Mouse (Mus musculus) liver, embryonic 13.5 days (tissue): Measurements from ENCODE around the gene Rftn1. TPM values are rescaled to one million over a fixed set of nuclear protein-coding genes. Genes with fewer than 3 reads are reported as not detected.

Experiments
- ATAC-seq: fragments of 200-750 bp; cut with Nextera tagmentation; 2 replicates; pipeline ENCODE4 v1.8.0; 2017; ENCODE audit warnings: low read depth, mild to moderate bottlenecking, moderate number of reproducible peaks, moderate library complexity
- DNase-seq: peaks from one replicate; pipeline ENCODE4 v3.0.0; 2022
- H3K27ac ChIP-seq: fragments of 300-500 bp; sonication (generic); 2 replicates; pipeline ENCODE4 v1.5.1; 2015; ENCODE audit warnings: moderate library complexity, mild to moderate bottlenecking, inconsistent platforms
- H3K27me3 ChIP-seq: fragments of 300-500 bp; sonication (generic); 2 replicates; pipeline ENCODE4 v1.6.1; 2015; ENCODE audit warnings: mild to moderate bottlenecking, inconsistent platforms
- H3K36me3 ChIP-seq: fragments of 300-500 bp; sonication (generic); 2 replicates; pipeline ENCODE4 v1.6.1; 2015; ENCODE audit warnings: mild to moderate bottlenecking, inconsistent platforms
- H3K4me1 ChIP-seq: fragments of 300-500 bp; sonication (generic); replicated peaks from 2 replicates; pipeline ENCODE4 v1.6.1; 2015; ENCODE audit warnings: inconsistent platforms
- H3K4me2 ChIP-seq: fragments of 300-500 bp; sonication (generic); 2 replicates; pipeline ENCODE4 v1.6.1; 2015; ENCODE audit warnings: inconsistent platforms, mild to moderate bottlenecking, moderate library complexity
- H3K4me3 ChIP-seq: fragments of 300-500 bp; sonication (generic); replicated peaks from 2 replicates; pipeline ENCODE4 v1.5.1; 2015; ENCODE audit warnings: mild to moderate bottlenecking, inconsistent platforms
- H3K9ac ChIP-seq: fragments of 300-500 bp; sonication (generic); 2 replicates; pipeline ENCODE4 v1.6.1; 2015; ENCODE audit warnings: mild to moderate bottlenecking, inconsistent platforms
- H3K9me3 ChIP-seq: fragments of 300-500 bp; sonication (generic); replicated peaks from 2 replicates; pipeline ENCODE4 v1.6.1; 2016; ENCODE audit warnings: inconsistent platforms
- WGBS: fragments of 180-500 bp; shearing (Covaris S2); methylation state at CpG from one replicate; pipeline ENCODE4 v1.1.7; 2015; ENCODE audit not compliant: insufficient replicate concordance; 5-methylcytosine and 5-hydroxymethylcytosine counted together
- polyA plus RNA-seq: library from polyadenylated mRNA; unstranded; fragments of >200 nt; fragmentation: Nextera tagmentation; extraction: Ambion mirVana; gene quantifications from 2 replicates; pipeline ENCODE4 v1.2.1, GENCODE M21; 2015

Rftn1 gene
- polyA plus RNA-seq, 1 experiment from 2014 or later = 5.7 TPM

DNA sequence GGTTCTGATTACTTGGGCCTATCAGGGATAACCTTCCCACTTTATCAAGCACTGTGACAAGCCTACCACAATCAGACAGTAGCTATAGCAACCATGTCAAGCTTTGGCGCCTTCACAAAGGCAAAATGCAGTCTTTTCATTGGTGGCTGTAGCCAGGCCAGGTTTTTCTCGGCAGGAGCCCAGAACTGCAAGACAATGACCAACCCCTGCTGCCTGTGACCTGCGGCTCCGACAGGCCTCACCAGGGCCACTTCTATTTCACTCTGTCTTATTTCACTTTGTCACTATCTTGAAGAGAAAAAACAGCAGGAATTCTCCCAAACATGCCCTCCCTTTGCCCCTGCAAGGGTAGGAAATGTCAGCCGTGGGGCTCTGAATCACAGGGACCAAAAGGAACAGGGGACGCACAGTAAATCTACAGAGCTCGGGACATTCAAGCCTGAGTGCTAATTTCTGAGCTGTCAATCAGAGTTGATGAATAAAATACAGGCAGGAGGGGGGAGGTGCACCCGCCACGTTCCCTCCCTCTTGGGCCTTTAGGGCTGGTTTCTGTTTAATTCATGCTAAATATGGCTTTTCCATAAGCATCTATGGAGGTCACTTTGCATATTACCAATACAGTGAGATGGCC lies 183.6 kb downstream of the Rftn1 start:
- Histone ChIP-seq H3K9ac (no peak overlapping the region), H3K9me3 (no peaks in the 10 kb centered on the region), H3K4me3 (no peak overlapping the region), H3K36me3 (no peaks in the 10 kb centered on the region), H3K27me3 (no peaks in the 10 kb centered on the region), H3K4me2 (no peak overlapping the region), H3K4me1 (peaks cover 39% of the 10 kb centered on the region), H3K27ac (peak overlapping the region; percentile 23; the same call in 1 of the 2 replicates)
- no peak for ATAC-seq
- DNase-seq = no peak
- WGBS = 55% methylated on average over 9 of the region's 9 CpGs

GRCm38 (mm10) chr17:50006338-50006720 lies 184.1 kb downstream of the Rftn1 start:
- 75% methylated on average over 7 of the region's 7 CpGs for WGBS

GRCm38 (mm10) chr17:50003156-50003555 lies 187.3 kb downstream of the Rftn1 start:
- ATAC-seq (no peak), DNase-seq (no peak)
- no peak overlapping the region for H3K4me2 ChIP-seq
- H3K9me3 ChIP-seq = no peaks in the 10 kb centered on the region
- no peak overlapping the region for H3K9ac ChIP-seq
- H3K4me3 ChIP-seq = no peak overlapping the region
- H3K27me3 ChIP-seq = no peaks in the 10 kb centered on the region
- 0 out of 2 replicates have a peak, but pooled peaks cover 9% of the 10 kb centered on the region for H3K36me3 ChIP-seq
- peaks cover 25% of the 10 kb centered on the region for H3K4me1 ChIP-seq
- WGBS = 77% methylated on average over 4 of the region's 4 CpGs
- H3K27ac ChIP-seq = no peak overlapping the region

More at GRCm38 (mm10) chr17:50006338-50006720, 184.1 kb downstream of the Rftn1 start:
- H3K27ac ChIP-seq = no peak overlapping the region
- no peaks in the 10 kb centered on the region for H3K9me3 ChIP-seq
- no peak overlapping the region for H3K4me3 ChIP-seq
- ATAC-seq = no peak
- H3K9ac ChIP-seq = no peak overlapping the region
- no peaks in the 10 kb centered on the region for H3K36me3 ChIP-seq
- no peak overlapping the region for H3K4me2 ChIP-seq
- DNase-seq = no peak
- H3K4me1 ChIP-seq = peaks cover 39% of the 10 kb centered on the region
- H3K27me3 ChIP-seq = no peaks in the 10 kb centered on the region

DNA sequence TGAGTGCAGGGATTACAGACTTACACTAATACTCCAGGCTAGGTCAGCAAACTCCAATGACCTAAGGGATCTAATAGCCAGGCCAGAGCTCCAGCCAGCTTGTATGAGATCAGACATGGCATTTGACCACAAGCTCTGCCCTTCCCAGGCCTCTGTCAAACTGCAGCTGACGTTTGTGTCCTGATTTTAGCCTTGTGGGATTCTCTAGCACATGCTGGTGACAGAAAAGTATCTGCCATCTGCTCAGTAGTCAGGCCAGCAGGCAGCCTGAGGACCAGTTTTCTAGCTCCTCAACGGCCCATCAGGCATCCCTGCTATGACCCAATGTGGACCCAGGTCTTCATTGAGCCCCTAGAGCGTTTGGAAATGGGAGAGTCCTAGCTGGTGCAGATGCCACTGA lies 188.3 kb downstream of the Rftn1 start:
- H3K9ac ChIP-seq = no peak overlapping the region
- H3K4me2 ChIP-seq = no peak overlapping the region
- H3K9me3 ChIP-seq = no peaks in the 10 kb centered on the region
- ATAC-seq (no peak), DNase-seq (no peak)
- no peak overlapping the region for H3K4me3 ChIP-seq
- peaks cover 17% of the 10 kb centered on the region for H3K4me1 ChIP-seq
- peak overlapping the region; percentile 10; the same call in 1 of the 2 replicates for H3K27ac ChIP-seq
- H3K36me3 ChIP-seq = 0 out of 2 replicates have a peak, but pooled peaks cover 9% of the 10 kb centered on the region
- no peaks in the 10 kb centered on the region for H3K27me3 ChIP-seq
- 71% methylated on average over 3 of the region's 3 CpGs for WGBS

DNA sequence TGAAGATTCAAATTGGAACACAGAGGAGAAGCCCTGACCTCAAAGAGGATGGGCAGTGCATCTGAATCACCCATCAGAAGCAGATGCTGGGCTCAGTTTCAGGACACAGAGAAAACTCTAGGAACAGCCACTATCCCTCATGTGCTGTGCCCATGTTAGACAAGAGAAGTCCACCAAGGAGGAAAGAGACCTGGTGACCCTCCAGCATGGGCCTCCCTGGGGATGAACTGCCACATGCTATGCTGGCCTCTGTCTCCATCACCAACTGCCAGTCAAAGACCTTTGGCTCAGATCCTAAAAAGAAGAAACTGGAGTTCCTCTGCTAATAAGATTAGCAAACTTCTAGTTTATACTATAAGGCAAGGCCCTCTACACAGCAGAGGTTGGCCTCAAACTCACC lies 188.7 kb downstream of the Rftn1 start:
- Histone ChIP-seq H3K36me3 (0 out of 2 replicates have a peak, but pooled peaks cover 9% of the 10 kb centered on the region), H3K9me3 (no peaks in the 10 kb centered on the region), H3K4me1 (peaks cover 14% of the 10 kb centered on the region), H3K9ac (no peak overlapping the region), H3K4me2 (no peak overlapping the region), H3K4me3 (no peak overlapping the region), H3K27ac (peak overlapping the region; percentile 10; the same call in 1 of the 2 replicates), H3K27me3 (no peaks in the 10 kb centered on the region)
- DNase-seq (no peak), ATAC-seq (no peak)

- DNase-seq (no peak), ATAC-seq (no peak)
- H3K36me3 ChIP-seq = 0 out of 2 replicates have a peak, but pooled peaks cover 9% of the 10 kb centered on the region
- no peak overlapping the region for H3K9ac ChIP-seq
- H3K27me3 ChIP-seq = no peaks in the 10 kb centered on the region
- H3K27ac ChIP-seq = no peak overlapping the region
- H3K9me3 ChIP-seq = no peaks in the 10 kb centered on the region
- H3K4me2 ChIP-seq = no peak overlapping the region
- H3K4me1 ChIP-seq = peaks cover 9% of the 10 kb centered on the region; the same call in 1 of the 2 replicates
- 71% methylated on average over 3 of the region's 3 CpGs for WGBS
- H3K4me3 ChIP-seq = no peak overlapping the region
Observed at GRCm38 (mm10) chr17:50000580-50000979, 189.9 kb downstream of the Rftn1 start.

DNA sequence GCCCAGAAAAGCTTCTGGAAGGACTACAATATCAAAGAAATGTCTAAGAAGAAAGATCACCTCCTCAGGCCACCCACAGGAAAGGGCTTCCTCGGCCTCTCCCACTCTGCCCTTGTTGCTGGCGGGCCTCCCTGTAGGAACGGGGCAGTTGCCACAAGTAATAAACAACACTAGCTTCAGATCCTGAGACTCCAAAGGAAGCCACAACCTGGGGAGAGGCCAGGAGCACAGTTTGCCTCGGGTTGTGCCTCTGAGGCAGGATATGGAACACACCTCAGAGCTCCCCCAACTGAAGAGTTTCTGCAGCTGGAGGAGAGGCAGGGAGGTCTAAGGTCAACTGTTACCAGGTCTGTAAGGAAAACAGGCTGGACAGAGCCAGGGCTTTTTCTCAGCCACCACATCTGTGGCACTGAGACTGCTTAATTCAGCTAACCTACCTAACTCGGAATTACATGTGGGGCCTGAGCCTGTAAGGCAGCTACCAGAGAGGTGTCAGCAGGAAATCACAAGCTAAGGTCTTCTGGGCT lies 193.8 kb downstream of the Rftn1 start:
- 0 out of 2 replicates have a peak, but pooled peaks cover 4% of the 10 kb centered on the region for H3K4me1 ChIP-seq
- no peak overlapping the region for H3K4me3 ChIP-seq
- H3K27me3 ChIP-seq = no peaks in the 10 kb centered on the region
- 0 out of 2 replicates have a peak, but pooled peaks cover 9% of the 10 kb centered on the region for H3K36me3 ChIP-seq
- WGBS = 57% methylated on average over 5 of the region's 5 CpGs
- H3K4me2 ChIP-seq = no peak overlapping the region
- H3K9ac ChIP-seq = no peak overlapping the region
- no peaks in the 10 kb centered on the region for H3K9me3 ChIP-seq
- no peak for ATAC-seq
- H3K27ac ChIP-seq = peak overlapping the region; percentile 6; the same call in 1 of the 2 replicates
- no peak for DNase-seq

GRCm38 (mm10) chr17:49996097-49996496 lies 194.4 kb downstream of the Rftn1 start:
- Histone ChIP-seq H3K9me3 (no peaks in the 10 kb centered on the region), H3K4me2 (no peak overlapping the region), H3K4me1 (0 out of 2 replicates have a peak, but pooled peaks cover 4% of the 10 kb centered on the region), H3K27ac (peak overlapping the region; percentile 6), H3K4me3 (no peak overlapping the region), H3K36me3 (0 out of 2 replicates have a peak, but pooled peaks cover 9% of the 10 kb centered on the region), H3K9ac (no peak overlapping the region), H3K27me3 (no peaks in the 10 kb centered on the region)
- DNase-seq = no peak
- 75% methylated on average over 6 of the region's 6 CpGs for WGBS
- ATAC-seq = no peak

DNA sequence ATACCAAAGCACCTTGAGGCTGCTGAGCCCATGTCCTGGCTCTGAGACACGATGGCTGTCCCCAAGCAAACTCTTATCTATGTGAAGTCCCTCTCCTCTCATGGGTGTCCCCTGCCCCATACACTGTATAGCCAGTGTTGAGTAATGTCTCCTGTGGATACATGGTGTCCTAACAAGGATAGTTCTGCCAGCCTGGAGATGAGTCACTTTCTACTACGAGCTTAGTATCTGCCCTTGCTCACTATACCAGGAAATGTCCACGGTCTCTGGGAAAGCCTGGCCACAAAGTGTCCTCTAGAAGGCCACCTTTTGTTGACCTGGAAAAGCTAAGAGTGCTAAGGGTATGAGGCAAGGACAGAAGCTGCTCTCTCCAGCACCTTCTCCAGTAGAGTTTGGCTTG lies 195.2 kb downstream of the Rftn1 start:
- Histone ChIP-seq H3K4me1 (0 out of 2 replicates have a peak, but pooled peaks cover 4% of the 10 kb centered on the region), H3K9me3 (no peaks in the 10 kb centered on the region), H3K36me3 (0 out of 2 replicates have a peak, but pooled peaks cover 7% of the 10 kb centered on the region), H3K4me2 (no peak overlapping the region), H3K4me3 (no peak overlapping the region), H3K27me3 (no peaks in the 10 kb centered on the region), H3K9ac (no peak overlapping the region), H3K27ac (no peak overlapping the region)
- DNase-seq (no peak), ATAC-seq (no peak)
- WGBS = 60% methylated on average over 3 of the region's 3 CpGs

DNA sequence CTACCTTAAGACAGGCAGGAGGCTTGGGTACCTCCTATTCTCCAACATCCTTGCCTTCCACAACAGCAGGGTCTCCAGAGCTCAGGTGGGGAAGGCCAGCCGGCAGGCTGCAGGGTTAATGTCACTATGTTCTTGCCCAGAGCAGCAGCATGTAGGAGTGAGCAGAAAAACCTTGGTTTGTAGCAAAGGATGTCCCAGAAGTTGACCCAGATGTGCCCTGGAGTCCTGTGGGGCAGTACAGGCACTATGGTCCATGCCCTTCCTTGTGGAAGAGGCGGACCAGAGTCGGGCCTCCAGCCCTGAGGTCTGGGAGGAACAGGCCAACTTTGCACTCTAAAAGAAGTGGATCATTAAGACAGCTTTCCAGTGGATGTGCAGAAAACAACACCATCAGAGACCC lies 196.8 kb downstream of the Rftn1 start:
- Histone ChIP-seq H3K9ac (no peak overlapping the region), H3K4me3 (no peak overlapping the region), H3K27me3 (no peaks in the 10 kb centered on the region), H3K27ac (no peak overlapping the region), H3K4me1 (0 out of 2 replicates have a peak, but pooled peaks cover 4% of the 10 kb centered on the region), H3K4me2 (no peak overlapping the region), H3K36me3 (no peaks in the 10 kb centered on the region), H3K9me3 (no peaks in the 10 kb centered on the region)
- DNase-seq (no peak), ATAC-seq (no peak)
- 74% methylated on average over 3 of the region's 3 CpGs for WGBS

DNA sequence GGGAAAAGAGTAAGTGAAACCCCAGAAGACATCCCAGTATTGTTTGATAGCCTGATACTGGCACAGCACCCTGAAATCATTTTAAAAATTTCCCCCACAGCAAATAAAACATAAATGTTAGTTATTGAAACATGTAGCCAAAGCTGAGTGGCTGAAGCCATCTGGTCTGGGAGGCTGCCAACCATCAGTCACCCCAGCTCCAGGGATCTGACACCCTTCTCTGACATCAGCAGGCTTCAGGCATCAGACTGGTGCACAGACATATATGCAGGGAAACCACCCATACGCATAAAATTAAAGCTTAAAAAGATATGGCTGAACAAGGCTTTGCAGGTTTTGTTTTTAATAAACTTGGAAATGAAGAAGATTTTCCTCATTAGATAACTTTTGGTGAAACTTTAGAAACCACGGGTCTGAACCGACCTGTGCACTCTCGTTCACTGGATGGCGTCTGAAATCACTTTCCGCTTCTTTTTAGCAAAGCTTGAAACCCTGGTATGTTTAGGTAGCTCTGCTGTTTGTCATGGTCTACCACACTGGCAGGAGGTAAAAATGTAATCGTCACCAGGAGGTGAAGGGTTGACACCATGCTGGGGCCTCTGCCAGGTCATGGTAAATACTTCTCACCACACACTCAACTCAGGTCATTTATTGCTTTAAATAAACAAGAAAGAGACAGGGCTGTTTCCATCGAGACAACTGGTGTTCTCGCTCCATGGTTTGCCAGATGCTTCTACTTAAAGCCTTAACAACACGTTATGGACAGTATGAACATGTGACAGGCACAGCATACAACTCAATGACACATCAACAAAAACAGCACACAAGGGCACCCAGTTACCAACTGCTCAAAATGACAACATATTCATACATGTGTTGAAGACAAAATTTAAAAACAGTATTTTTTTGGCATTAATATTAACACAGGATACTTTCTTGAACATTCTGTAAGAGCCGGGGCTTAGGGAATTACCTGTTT lies 197.6 kb downstream of the Rftn1 start:
- H3K4me1 ChIP-seq = 0 out of 2 replicates have a peak, but pooled peaks cover 4% of the 10 kb centered on the region
- no peak overlapping the region for H3K4me2 ChIP-seq
- no peak for DNase-seq
- no peak overlapping the region for H3K4me3 ChIP-seq
- no peaks in the 10 kb centered on the region for H3K27me3 ChIP-seq
- H3K36me3 ChIP-seq = no peaks in the 10 kb centered on the region
- no peak overlapping the region for H3K27ac ChIP-seq
- WGBS = 81% methylated on average over 11 of the region's 11 CpGs
- H3K9ac ChIP-seq = no peak overlapping the region
- ATAC-seq = no peak
- no peaks in the 10 kb centered on the region for H3K9me3 ChIP-seq
